Mouse (Mus musculus) testis, postnatal 14 days (tissue): ENCODE results near the gene Dpysl5.

ENCODE experiments used
- DNase-seq: peaks from one replicate; pipeline ENCODE4 v3.0.0; 2021; ENCODE audit warnings: low spot score

Dpysl5 gene

DNA sequence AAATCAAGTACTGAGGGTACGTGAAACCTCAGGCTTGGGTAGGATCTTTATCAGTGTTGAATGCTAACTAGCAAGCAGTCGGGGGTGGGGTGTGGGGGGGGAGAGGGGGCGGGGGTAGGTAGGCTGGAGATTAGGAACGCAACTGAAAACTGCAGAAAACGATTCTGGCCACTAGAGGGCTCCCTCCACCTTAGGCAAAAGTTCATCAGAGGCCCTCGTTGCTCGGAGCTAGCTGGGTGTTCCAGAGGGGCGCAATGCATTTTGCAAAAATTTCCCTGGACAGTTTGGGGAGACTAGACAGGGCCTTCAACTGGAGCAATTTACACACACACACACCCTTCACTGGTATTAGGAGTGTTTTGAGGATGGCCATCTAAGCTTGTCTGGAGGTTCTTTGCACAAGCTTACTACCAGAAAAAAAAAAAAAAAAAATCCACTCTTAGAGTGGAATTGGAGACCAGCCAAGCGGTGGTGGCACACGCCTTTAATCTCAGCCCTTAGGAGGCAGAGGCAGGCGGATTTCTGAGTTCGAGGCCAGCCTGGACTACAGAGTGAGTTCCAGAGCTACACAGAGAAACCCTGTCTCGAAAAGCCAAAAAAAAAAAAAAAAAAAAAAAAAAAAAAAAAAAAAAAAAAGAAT, 1.5 kb upstream of the Dpysl5 start:
- peak; percentile 67 for DNase-seq

DNA sequence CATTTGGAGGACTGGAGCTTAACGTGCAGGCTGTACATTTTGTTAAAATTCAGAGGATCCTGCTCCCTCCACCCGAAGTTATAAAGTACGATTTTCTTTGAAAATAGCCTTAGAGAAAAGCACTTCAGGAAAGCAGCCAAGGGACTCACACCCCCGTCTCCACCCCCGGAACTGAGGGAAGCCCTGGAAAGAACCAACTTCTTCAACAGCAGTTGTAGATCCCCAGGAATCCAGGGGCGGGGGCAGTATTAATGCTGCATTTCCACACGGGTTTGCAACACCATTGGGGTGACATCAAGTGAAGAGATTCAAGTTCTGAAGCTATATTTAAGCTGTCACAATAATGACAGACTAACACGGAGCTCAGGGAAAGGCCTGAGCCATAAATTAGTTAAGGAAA, 878 bp upstream of the Dpysl5 start:
- no peak for DNase-seq

DNA sequence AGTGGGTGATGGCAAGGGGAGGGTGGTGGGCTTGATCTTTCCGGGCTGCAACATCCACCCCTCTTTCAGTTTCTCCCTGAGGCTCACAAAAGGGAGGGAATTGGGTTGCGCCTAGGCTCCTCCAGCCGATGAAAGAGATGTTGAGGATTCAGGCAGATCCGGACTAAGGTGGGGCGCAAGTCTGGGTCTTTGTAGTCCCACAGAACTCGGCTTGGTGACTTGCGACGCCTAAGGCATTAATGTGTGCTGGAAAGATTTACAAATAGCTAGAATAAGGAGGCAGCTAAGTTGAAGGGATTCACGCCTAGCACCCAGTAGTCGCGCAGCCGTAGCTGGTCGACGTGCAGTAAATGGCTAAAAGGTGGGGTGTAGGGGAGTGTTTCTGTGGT, 632 bp downstream of the Dpysl5 start:
- no peak for DNase-seq

GRCm38 (mm10) chr5:30712441-30713298, 1.3 kb downstream of the Dpysl5 start:
- no peak for DNase-seq

DNA sequence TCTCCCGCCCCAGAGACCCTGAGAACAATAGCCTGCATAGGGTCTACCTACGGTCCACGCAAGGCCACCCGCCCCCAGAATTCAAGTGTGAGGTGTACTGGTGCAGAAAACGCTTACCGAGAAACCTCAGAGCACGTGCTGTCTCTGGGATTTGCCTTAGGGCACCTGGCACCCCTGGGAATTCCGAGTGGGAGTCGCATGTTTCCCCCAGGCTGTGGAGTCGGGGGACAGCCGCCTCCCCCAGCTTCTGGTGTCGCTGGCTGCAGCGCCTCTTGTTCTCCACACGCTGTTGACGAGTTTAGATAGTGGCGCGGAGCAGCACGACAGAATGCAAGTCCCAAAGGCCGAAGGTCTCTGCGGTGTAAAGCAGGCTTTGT, 1.9 kb downstream of the Dpysl5 start:
- DNase-seq: peak; percentile 22

DNA sequence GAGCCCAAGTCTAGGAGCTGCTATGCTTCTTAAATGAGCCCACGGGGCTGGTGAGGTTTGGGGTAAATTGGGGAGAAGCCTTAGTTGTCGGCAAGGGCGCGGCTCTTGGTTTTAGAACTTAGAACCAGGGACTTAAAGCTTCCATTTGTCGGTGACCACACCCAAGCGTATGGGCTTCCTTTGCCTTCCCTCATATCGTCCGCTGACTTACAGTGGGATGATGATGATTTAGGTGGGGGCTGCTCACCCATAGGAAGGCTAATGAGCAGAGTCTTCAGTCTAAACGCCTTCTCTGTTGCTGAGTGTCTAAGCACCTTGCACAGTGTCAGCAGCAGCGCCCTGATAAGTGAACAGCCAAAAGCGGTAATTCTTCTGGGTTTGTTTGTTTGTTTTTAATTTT, 2.3 kb downstream of the Dpysl5 start:
- DNase-seq: no peak

- no peak for DNase-seq
These were observed 4.9 kb downstream of the Dpysl5 start for GRCm38 (mm10) chr5:30716311-30716710.

GRCm38 (mm10) chr5:30717506-30717905, 6.1 kb downstream of the Dpysl5 start:
- DNase-seq: no peak

DNA sequence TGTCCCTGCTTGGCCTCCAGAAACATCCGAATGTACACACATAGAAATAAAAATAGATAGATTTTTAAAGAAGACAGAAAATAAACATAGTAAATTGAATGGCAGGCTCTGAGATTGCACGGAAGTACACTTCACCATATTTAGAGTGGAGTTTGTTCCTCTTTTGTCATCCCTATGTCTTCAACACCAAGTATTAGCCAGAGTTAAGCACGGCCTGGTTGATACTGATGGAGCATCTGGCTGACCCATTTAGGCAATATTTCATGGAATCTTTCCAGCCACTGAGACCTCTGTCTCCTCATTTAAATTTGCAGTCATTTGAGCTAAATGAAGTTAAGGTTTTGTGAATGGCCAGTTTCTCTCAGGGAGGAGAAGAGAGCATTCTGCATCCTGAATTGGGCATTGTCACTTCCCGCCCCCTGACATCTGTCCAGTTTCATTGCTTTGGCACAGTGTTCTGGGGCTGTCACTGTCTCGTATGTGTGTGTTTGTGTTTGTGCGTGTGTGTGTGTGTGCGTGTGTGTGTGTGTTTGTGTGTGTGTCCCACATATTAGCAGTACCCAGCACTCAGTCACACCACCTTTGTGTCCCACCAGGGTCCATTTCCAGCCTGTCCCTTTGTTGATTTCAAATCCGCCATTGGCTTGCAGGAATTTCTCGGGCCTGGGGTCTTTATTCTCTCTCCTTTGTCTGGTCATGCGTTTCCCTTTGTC, 6.8 kb downstream of the Dpysl5 start:
- DNase-seq: no peak

DNA sequence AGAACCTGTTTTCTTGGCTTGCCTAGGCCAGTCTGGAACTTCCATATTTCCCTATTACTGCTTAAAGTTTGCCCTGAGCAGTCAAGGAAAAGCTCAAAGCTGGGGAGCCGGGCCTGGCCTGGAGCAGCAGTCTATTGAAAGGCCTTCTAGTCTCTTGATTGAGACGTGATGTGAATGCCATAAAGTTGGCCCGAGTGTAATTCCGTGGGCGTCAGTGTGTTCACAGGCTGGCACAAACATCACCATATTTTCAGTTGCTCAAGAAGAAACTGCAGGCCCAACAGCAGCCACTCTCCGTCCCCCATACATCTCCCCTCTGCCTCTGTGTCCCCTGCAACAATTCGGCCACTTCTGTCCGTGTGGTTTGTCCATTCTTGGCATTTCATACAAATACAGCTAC, 10.6 kb downstream of the Dpysl5 start:
- DNase-seq: no peak

GRCm38 (mm10) chr5:30726151-30726693, 14.9 kb downstream of the Dpysl5 start:
- DNase-seq: no peak

DNA sequence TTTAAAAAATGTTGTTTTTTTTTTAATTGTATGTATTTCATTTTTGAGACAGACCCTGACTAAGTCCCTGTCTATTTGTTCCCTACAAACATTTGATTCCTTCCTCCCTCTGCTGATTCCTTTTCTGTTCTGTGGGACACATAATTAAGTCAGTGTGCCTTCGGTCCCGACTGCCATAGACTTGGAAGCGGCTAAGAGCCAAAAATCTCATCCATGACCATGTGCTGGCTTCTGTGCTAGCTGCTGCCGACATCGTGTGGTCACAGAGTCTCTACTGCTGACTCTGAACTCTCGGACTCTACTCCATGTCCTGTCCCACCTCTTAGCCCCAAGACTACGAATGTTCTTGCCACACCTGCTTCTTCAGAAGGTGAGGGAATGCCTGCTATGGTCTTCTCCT, 21.1 kb downstream of the Dpysl5 start:
- DNase-seq: no peak

- DNase-seq: no peak
These were observed 23.3 kb downstream of the Dpysl5 start for GRCm38 (mm10) chr5:30734666-30735065.

GRCm38 (mm10) chr5:30738127-30738828, 26.9 kb downstream of the Dpysl5 start:
- DNase-seq: peak; percentile 83

DNA sequence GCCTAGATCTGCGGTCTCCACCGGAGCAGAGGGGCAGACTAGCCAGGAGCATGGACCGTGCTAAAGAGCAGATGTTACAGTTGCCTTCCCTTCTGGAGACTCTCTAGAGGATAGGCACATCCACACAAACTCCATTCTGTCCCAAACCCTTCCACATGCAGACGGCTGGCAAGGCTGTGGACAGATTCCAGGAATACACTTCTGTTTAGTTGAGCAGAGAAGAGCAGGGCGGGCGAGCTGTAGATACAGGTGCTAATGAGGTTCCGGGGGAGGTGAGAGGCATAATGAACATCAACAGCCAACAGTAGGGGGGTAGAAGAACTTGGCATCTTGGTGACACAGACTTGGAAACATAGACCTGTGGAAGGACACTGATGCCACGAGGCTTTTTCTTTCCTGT, 28.2 kb downstream of the Dpysl5 start:
- no peak for DNase-seq

- DNase-seq: no peak
These were observed 38.4 kb downstream of the Dpysl5 start for GRCm38 (mm10) chr5:30749582-30750311.

GRCm38 (mm10) chr5:30751071-30751470, 39.7 kb downstream of the Dpysl5 start:
- DNase-seq: no peak

DNA sequence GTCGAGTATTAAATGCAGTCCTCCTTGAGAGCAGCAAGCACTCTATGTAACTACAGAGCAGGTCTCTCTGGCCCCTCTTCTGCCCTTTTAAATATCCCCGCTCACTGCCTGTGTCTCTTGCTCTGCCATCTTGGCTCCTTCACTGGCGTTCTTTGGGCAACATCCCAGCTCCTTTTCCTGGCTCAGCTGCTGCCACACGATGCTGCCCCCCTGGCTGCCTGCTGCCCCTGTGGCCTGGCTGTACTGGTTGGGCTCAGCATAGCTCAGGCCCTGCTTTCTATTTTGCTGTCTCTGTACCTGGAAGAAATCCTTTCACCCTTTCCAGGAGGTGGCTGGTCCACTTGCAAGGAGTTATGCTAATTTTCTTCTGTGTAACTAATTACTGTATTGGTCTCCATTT, 41.8 kb downstream of the Dpysl5 start:
- DNase-seq: no peak

GRCm38 (mm10) chr5:30755215-30755614, 43.9 kb downstream of the Dpysl5 start:
- no peak for DNase-seq

GRCm38 (mm10) chr5:30762815-30763510, 51.6 kb downstream of the Dpysl5 start:
- no peak for DNase-seq

DNA sequence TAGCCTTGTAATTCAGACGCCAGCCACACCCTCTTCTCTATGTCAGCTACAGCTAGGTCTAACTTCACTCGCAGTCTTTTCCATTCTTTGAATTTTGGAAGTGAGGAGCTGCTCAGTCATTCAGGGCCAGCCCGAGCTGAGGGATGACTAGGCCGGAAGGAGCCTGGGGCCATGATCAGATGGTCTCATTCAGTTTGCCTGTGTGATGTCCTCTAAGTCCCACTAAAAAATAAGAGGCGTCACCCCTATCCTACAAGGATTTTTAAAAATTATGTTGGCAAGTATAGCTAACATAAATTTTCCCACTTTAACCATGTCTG, 52.1 kb downstream of the Dpysl5 start:
- no peak for DNase-seq
